Mouse (Mus musculus): ENCODE measurements around the gene Golt1a.

Gene Golt1a

GRCm38 (mm10) chr1:133309652-133310267 lies at the start of gene Golt1a:
Golt1a (plus strand) TSS chr1:133309800.
- no peak for DNase-seq (ENCODE audit: low read depth, low spot score)

GRCm38 (mm10) chr1:133262628-133263027 lies 47.0 kb upstream of the Golt1a start:
- no peak for DNase-seq (ENCODE audit: low read depth, low spot score)

- no peak for DNase-seq (ENCODE audit: low read depth, low spot score)
Observed at GRCm38 (mm10) chr1:133263134-133263533, 46.5 kb upstream of the Golt1a start.

- no peak for DNase-seq (ENCODE audit: low read depth, low spot score)
Observed at GRCm38 (mm10) chr1:133264367-133264766, 45.2 kb upstream of the Golt1a start.

DNA sequence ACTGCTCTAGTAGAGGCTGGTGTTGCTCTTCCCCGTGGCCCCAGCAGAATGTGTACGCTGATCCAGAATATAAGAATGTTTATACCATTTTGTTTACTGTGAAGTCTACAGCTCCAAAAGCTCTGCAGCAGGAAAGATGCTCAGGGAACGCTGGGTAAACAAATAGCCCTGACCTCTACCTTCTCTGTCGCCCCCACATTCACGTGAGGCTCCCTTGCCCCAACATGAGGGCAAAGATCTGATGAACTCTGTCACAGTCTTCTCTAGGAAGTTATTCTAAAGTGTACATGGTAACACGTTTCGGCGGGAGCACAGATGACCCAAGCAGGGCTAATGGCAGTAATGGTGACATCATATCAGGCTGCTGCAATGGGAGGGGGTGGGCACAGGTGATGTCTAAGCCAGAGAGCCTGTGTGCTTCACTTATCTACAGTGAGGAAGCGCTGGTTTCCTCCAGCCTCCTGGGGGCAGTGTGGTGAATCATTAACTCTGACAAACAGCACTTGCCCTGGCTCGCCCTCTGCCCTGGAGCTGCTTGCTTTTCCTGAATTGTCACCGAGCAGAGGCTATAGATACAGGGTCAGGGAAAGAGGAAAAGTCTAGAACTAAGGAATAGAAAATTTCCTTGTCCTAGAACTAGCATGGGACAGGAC lies 44.4 kb upstream of the Golt1a start:
- no peak for DNase-seq (ENCODE audit: low read depth, low spot score)

GRCm38 (mm10) chr1:133267094-133267493 lies 42.5 kb upstream of the Golt1a start:
- DNase-seq (ENCODE audit: low read depth, low spot score): no peak

- peak; percentile 12 for DNase-seq (ENCODE audit: low read depth, low spot score)
Observed at GRCm38 (mm10) chr1:133267813-133268492, 41.6 kb upstream of the Golt1a start.

- DNase-seq (ENCODE audit: low read depth, low spot score): peak; percentile 25
Observed at GRCm38 (mm10) chr1:133268503-133268902, 41.1 kb upstream of the Golt1a start.

DNA sequence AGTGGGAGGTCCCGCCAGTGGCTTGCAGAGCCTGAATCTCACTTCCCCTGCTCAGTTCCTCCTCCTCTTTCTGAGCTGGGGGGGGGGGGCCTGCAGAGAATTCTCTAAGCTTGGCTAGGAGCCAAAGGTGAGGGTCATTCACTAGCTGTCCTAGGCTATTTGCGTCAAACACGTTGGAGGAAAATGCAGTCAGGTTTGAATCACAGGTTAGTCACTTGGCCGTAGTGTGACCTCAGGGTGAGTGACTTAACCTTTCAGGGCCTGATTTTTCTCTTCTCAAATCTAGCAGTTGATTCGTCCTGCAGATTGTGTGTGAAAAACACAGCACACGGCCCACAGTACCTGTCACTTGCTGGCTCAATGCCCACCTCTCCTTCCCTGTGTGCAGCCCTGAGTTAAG lies 39.3 kb upstream of the Golt1a start:
- no peak for DNase-seq (ENCODE audit: low read depth, low spot score)

- no peak for DNase-seq (ENCODE audit: low read depth, low spot score)
Observed at GRCm38 (mm10) chr1:133274163-133274562, 35.4 kb upstream of the Golt1a start.

GRCm38 (mm10) chr1:133276983-133277382 lies 32.6 kb upstream of the Golt1a start:
- DNase-seq (ENCODE audit: low read depth, low spot score): no peak

DNA sequence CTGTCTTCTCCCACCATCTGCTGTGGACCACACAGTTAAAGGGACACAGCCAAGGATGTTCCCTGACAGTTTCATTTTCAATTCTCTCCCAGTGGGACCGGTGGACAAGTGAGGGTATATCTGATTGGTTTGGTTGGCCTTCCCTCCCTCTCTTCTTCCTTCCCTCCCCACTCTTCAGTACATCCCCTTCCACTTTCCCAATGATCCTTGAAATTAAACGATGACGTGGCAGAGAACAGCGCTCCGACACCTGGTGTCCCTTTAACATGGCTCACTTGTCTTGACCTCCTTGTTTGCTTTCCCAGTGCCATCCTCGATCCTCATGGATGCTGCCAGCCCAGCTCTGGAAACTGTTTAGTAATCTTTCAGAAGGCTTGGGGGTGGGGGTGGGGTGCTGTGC lies 31.1 kb upstream of the Golt1a start:
- DNase-seq (ENCODE audit: low read depth, low spot score): no peak

DNA sequence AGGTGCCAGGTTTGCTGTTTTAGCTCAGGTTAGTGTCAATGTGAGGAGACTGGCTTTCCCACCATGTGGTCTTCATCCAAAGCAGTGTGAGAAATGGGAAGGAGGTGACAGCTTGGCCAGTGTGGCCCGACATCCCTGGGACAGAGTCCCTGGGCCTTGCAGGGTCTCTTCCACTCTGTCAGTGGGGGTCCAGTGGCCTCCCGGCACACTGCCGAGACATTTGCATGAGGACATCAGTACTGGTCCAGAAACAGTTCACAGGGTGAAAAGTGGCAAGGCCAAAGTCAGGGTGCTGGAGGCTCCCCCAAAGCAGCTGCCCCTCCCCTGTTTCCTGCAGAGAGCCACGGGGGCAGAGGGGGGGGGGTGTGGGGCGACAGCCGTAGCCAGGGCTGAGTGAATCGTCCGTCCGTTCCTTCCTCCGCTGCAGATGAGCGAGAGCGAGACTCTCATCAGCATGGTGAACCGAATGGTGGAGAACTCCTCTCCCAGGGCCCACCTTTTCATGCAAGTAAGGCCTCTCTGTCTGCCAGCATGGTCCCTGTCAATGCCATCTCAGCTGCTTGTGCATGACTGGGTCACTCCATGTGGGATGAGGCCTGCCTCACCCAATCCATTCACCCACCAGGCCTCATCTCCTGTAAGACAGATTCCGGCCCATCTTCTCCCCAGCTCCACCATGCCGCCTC lies 30.5 kb upstream of the Golt1a start:
- DNase-seq (ENCODE audit: low read depth, low spot score): no peak

GRCm38 (mm10) chr1:133279632-133280093 lies 29.9 kb upstream of the Golt1a start:
- no peak for DNase-seq (ENCODE audit: low read depth, low spot score)

DNA sequence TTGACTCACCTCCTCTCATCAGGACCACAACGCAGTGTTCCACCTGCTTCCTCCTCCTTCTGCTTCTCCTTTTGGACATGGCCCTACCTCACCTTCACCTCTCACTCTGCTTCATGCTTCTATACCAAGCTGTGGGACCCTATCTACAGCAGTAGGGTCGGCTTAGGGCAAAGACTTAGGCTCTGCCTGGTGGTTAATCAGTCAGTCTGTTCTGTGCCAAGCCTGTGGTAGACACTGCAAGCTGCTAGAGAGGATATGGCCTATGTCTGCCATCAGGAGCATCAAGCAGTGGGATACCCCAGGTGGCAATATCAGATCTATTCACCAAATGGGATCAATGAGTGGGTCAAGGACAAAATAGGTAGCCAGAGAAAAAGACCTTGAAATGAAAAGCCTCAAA lies 29.1 kb upstream of the Golt1a start:
- no peak for DNase-seq (ENCODE audit: low read depth, low spot score)

- no peak for DNase-seq (ENCODE audit: low read depth, low spot score)
Observed at GRCm38 (mm10) chr1:133285907-133286306, 23.7 kb upstream of the Golt1a start.

GRCm38 (mm10) chr1:133287051-133287450 lies 22.5 kb upstream of the Golt1a start:
- DNase-seq (ENCODE audit: low read depth, low spot score): no peak

- no peak for DNase-seq (ENCODE audit: low read depth, low spot score)
Observed at GRCm38 (mm10) chr1:133287880-133288279, 21.7 kb upstream of the Golt1a start.

GRCm38 (mm10) chr1:133291888-133292287 lies 17.7 kb upstream of the Golt1a start:
- no peak for DNase-seq (ENCODE audit: low read depth, low spot score)

GRCm38 (mm10) chr1:133292608-133293007 lies 17.0 kb upstream of the Golt1a start:
- no peak for DNase-seq (ENCODE audit: low read depth, low spot score)

- no peak for DNase-seq (ENCODE audit: low read depth, low spot score)
Observed at GRCm38 (mm10) chr1:133296376-133296775, 13.2 kb upstream of the Golt1a start.

- no peak for DNase-seq (ENCODE audit: low read depth, low spot score)
Observed at GRCm38 (mm10) chr1:133298816-133299215, 10.8 kb upstream of the Golt1a start.
